Mouse (Mus musculus) hindbrain, embryonic 14.5 days (tissue): ENCODE data around the gene Ints5. TPM values are rescaled to one million over a fixed set of nuclear protein-coding genes. Genes with fewer than 3 reads are reported as not detected.

Experiments
- ATAC-seq: fragments of 200-750 bp; cut with Nextera tagmentation; 2 replicates; pipeline ENCODE4 v1.8.0; 2017; ENCODE audit warnings: moderate number of reproducible peaks, mild to moderate bottlenecking, moderate TSS enrichment, moderate library complexity; ENCODE audit not compliant: low FRiP score
- DNase-seq: peaks from one replicate; pipeline ENCODE4 v3.0.0-alpha.2; 2015; ENCODE audit warnings: low spot score
- H3K27ac ChIP-seq: fragments of 300-500 bp; sonication (generic); 2 replicates; pipeline ENCODE4 v1.5.1; 2014; ENCODE audit warnings: mild to moderate bottlenecking, moderate library complexity
- H3K27me3 ChIP-seq: fragments of 300-500 bp; sonication (generic); 2 replicates; pipeline ENCODE4 v1.6.1; 2014; ENCODE audit warnings: mild to moderate bottlenecking, low read length, mixed read lengths; ENCODE audit not compliant: control insufficient read depth, insufficient read depth
- H3K36me3 ChIP-seq: fragments of 300-500 bp; sonication (generic); replicated peaks from 2 replicates; pipeline ENCODE4 v1.6.1; 2014; ENCODE audit not compliant: control insufficient read depth, insufficient read depth
- H3K4me1 ChIP-seq: fragments of 300-500 bp; sonication (generic); replicated peaks from 2 replicates; pipeline ENCODE4 v1.6.1; 2014; ENCODE audit warnings: antibody characterized with exemption, low read length, mixed read lengths; ENCODE audit not compliant: control insufficient read depth, insufficient read depth
- H3K4me2 ChIP-seq: fragments of 300-500 bp; sonication (generic); replicated peaks from 2 replicates; pipeline ENCODE4 v1.6.1; 2014; ENCODE audit warnings: mild to moderate bottlenecking, moderate library complexity
- H3K4me3 ChIP-seq: fragments of 300-500 bp; sonication (generic); replicated peaks from 2 replicates; pipeline ENCODE4 v1.5.1; 2014; ENCODE audit warnings: mild to moderate bottlenecking, low read length
- H3K9ac ChIP-seq: fragments of 300-500 bp; sonication (generic); 2 replicates; pipeline ENCODE4 v1.6.1; 2014
- H3K9me3 ChIP-seq: fragments of 300-500 bp; sonication (generic); 2 replicates; pipeline ENCODE4 v1.6.1; 2016; ENCODE audit warnings: low read length; ENCODE audit not compliant: control insufficient read depth
- WGBS: fragments of 180-500 bp; shearing (Covaris S2); extraction: QIAGEN DNeasy Blood & Tissue Kit; methylation state at CpG from one replicate; pipeline ENCODE4 v1.1.7; 2014; 5-methylcytosine and 5-hydroxymethylcytosine counted together
- polyA plus RNA-seq: library from polyadenylated mRNA; unstranded; fragments of >200 nt; fragmentation: Nextera tagmentation; extraction: Ambion mirVana; gene quantifications from 2 replicates; pipeline ENCODE4 v1.2.1, GENCODE M21; 2014

The Ints5 gene
- polyA plus RNA-seq, 1 experiment from 2014 or later, result 26.4 TPM

DNA sequence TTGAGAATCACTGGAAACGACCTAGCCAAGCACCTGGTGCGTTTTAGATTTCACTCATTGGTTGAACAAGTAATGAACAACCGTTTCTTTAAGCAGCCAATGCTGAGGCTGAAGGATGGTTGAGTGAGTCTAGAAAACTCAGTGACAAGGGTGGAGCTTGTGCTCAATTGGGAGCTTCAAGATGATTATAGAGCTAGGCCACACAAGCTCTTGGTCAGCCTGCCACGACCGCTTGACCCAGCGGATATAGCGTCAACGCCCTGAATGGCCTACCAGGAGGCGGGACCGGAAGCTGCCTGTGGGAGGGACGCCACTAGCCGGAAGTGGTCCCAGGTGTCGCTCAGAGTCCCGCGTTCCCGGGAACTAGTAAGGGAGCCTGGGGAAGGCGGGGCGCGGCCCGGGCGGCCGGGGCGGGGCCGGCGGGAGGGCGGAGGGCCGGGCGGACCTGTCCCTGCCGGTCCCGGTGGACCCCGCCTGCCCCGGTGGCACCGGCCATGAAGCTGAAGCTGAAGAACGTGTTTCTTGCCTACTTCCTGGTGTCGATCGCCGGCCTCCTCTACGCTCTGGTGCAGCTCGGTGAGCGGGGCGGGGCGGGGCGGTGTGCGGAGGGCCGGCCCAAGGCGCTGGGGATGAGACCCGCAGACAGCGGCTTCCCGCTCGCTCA, 27.4 kb downstream of the Ints5 start, which contains the start of gene B3gat3:
Gene B3gat3 (plus strand): TSS at position 302 of the 664 bp plus-strand sequence.
- peaks cover 17% of the 10 kb centered on the region for H3K4me1 ChIP-seq
- H3K36me3 ChIP-seq, result peaks cover 34% of the 10 kb centered on the region
- peak within 1 kb of the TSS; percentile 84 for H3K27ac ChIP-seq
- H3K4me3 ChIP-seq, result peak within 1 kb of the TSS; percentile 93
- no peaks in the 10 kb centered on the region for H3K27me3 ChIP-seq
- H3K4me2 ChIP-seq, result peak within 1 kb of the TSS; percentile 69
- DNase-seq, result peak; percentile 89
- H3K9me3 ChIP-seq, result no peaks in the 10 kb centered on the region
- peak within 1 kb of the TSS; percentile 89 for H3K9ac ChIP-seq
- peak; percentile 98 for ATAC-seq
- WGBS, result 3% methylated on average over 40 of the region's 50 CpGs

DNA sequence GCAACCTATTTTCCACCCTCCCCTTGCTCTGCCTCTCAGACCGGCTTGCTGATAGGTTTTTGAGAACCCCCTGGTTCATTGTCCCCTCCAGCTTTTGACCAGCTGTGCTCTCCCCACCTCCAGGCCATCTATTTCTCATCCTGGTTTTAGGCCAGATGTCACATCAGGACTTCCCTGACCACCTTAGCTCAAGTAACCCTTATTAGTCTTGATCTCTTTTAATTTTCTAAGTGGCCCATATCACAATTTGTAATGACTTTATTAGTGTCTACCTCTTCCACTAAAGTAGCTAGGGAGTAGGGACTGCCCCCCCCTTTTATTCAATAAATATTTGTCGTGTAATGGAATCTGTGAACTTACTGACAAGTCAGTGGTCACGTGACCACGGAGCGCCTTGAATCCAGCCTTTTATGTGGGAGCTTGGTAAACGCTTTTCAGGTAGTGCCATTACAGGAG, 28.1 kb downstream of the Ints5 start:
- DNase-seq, result peak; percentile 55
- no peak; the same call in 1 of the 2 replicates for ATAC-seq
- peak overlapping the region; percentile 93 for H3K4me3 ChIP-seq
- peaks cover 17% of the 10 kb centered on the region for H3K4me1 ChIP-seq
- H3K4me2 ChIP-seq, result peak overlapping the region; percentile 69
- H3K27me3 ChIP-seq, result no peaks in the 10 kb centered on the region
- H3K9ac ChIP-seq, result peak overlapping the region; percentile 89
- WGBS, result 2% methylated on average over 6 of the region's 6 CpGs
- H3K36me3 ChIP-seq, result peaks cover 34% of the 10 kb centered on the region
- H3K27ac ChIP-seq, result peak overlapping the region; percentile 84
- no peaks in the 10 kb centered on the region for H3K9me3 ChIP-seq

DNA sequence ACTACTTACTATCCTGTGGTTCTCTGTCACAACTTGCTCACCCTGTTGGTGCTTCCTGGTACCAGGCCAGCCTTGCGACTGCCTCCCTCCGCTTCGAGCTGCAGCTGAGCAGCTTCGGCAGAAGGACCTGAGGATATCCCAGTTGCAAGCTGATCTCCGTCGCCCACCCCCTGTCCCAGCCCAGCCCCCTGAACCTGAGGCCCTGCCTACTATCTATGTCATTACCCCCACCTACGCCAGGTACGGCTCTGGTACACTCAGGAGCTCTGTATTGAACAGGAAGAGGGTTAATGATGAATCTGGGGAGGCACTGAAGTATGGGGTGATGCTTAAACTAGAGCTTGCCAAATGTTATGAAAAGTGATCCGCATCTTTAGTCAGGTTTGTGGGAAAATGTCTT, 28.9 kb downstream of the Ints5 start:
- Histone ChIP-seq H3K27me3 (no peaks in the 10 kb centered on the region), H3K36me3 (peaks cover 34% of the 10 kb centered on the region), H3K4me3 (peak overlapping the region; percentile 93), H3K27ac (no peak overlapping the region), H3K9ac (peak overlapping the region; percentile 89), H3K4me2 (peak overlapping the region; percentile 69), H3K9me3 (no peaks in the 10 kb centered on the region), H3K4me1 (peaks cover 17% of the 10 kb centered on the region)
- ATAC-seq (no peak), DNase-seq (no peak)
- 81% methylated on average over 9 of the region's 9 CpGs for WGBS

DNA sequence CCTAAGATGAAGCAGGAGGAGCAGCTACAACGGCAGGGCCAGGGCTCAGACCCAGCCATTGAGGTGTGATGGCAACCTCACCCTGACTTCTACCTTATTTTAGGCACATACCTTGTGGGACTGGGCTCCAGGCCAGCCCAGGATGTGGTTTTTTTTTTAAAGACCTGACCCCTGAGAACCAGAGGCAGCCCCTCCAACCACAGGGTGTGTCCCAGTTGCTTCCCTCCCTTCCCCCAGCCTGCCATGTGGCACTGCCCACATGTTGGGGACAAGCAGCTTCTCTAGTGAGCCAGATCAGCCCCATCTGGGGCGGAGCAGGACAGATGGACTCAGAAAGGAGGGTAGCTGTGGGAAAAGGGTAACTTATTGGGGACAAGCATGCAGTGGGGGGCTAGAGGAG, 34.0 kb downstream of the Ints5 start:
- peaks cover 13% of the 10 kb centered on the region for H3K4me1 ChIP-seq
- 100% methylated on average over 2 of the region's 2 CpGs for WGBS
- no peak overlapping the region for H3K9ac ChIP-seq
- H3K4me3 ChIP-seq, result no peak overlapping the region
- ATAC-seq (no peak), DNase-seq (no peak)
- H3K4me2 ChIP-seq, result no peak overlapping the region
- no peaks in the 10 kb centered on the region for H3K9me3 ChIP-seq
- H3K27me3 ChIP-seq, result no peaks in the 10 kb centered on the region
- H3K27ac ChIP-seq, result no peak overlapping the region
- peaks cover 36% of the 10 kb centered on the region for H3K36me3 ChIP-seq

DNA sequence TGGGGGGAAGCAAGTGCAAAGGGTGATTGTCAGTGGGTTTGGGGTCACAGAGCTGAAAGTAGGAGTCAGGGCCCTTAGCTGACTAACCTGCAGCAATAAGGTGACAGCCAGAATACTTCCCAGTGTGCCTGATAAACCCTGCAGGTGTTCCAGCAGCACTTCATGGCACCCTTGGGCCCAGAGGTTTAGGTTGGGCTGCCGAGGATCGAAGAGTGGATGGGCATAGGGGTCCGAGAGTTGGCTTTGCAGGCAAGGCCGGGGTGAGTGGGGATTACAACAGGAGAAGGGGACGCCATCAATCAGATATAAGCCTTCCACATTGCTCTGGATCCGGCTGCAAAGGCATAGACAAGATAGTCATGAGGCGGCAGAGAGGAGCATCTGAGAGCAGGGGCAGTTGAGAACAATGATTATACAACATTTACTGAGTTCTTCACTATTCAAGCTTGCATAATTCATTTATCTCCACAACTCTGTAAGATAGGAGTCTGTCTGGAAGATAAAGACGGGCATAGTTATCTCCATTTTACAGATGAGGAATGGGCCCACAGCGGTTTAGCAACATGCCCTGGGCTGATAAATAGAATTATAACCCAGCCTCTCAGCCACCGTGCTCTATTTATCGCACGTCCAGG, 35.2 kb downstream of the Ints5 start:
- H3K4me2 ChIP-seq, result no peak overlapping the region
- H3K9ac ChIP-seq, result no peak overlapping the region
- no peak for ATAC-seq
- no peak for DNase-seq
- H3K36me3 ChIP-seq, result peaks cover 34% of the 10 kb centered on the region
- no peaks in the 10 kb centered on the region for H3K9me3 ChIP-seq
- 90% methylated on average over 12 of the region's 12 CpGs for WGBS
- peaks cover 11% of the 10 kb centered on the region; the same call in 1 of the 2 replicates for H3K4me1 ChIP-seq
- no peaks in the 10 kb centered on the region for H3K27me3 ChIP-seq
- H3K27ac ChIP-seq, result no peak overlapping the region
- no peak overlapping the region for H3K4me3 ChIP-seq

DNA sequence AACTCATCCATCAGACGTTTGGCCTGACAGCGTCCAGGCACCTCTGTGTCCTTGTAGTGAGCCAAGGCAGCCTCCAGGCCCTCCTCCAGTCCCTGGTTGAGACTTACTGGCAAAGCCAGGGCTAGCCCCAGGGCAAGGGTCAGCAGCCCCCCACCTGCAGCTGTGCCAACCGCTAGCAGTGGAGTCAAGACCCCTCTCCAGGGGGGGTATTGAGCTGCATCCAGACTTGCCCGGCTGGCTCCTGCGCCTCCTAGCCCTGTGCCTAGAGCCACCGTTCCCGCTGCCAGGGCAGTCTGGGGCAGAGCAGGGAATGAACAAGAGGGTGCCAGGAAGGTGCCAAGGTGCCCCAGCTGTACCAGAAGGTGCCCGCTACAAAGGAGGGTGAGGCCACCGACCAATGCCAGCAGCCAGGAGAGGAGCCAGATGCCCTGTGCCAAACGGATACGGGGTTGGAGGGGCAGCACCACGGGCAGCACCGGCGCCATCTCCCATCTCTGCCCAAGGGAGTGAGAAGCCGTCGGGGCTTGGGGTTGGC, 36.0 kb downstream of the Ints5 start:
- peaks cover 29% of the 10 kb centered on the region for H3K36me3 ChIP-seq
- H3K9me3 ChIP-seq, result no peaks in the 10 kb centered on the region
- H3K27me3 ChIP-seq, result no peaks in the 10 kb centered on the region
- H3K4me2 ChIP-seq, result peak overlapping the region; percentile 73
- peak overlapping the region; percentile 69 for H3K9ac ChIP-seq
- peak overlapping the region; percentile 50 for H3K4me3 ChIP-seq
- no peak for DNase-seq
- H3K4me1 ChIP-seq, result peaks cover 11% of the 10 kb centered on the region; the same call in 1 of the 2 replicates
- no peak overlapping the region for H3K27ac ChIP-seq
- 22% methylated on average over 16 of the region's 16 CpGs for WGBS
- ATAC-seq, result peak; percentile 56; the same call in 1 of the 2 replicates

DNA sequence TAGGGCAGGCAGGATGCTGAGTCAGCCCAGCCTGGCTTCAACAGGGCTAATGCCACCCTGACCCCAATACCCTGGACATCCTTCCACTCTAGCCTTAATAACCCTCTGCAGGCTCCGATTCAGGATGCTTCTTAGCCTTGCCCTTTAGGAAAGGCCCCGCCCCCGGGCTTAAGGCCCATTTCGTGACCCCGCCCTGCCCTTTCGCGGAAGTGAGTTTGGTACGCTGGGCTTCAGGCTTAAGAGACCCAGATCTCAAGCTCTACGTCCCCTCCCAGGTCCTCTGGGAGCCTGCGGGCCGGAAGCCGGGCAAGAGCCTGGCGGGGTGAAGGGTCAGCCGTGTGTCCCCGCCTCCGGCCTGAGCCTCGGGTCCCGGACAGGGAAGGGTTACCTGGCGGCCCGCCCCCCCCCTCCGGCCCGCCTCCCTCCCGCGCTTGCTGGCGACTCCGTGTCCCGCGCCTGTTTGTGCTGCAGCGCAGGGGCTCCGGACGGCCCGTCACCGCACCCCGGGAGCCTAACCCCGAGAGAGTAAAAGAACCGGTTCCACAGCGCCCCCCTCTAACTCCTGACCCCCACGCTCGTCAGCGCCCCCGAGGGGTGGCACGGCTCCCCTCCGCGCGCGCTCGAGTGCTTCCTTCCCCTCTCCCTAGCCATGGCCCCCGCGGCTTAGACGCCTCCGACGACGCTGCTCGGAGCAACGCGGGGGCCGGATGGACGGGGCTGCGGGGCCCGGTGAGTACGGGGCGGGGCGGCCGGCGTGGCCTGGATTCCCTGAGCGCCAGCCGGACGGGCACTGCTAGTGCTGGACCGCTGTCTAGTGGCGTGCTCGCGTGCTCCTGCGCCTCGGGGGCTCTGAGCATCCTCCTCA, 36.7 kb downstream of the Ints5 start, which contains the start of the genes Rom1 and Eml3:
Gene Rom1 (minus strand): TSS at position 133 of the 865 bp plus-strand sequence.
Gene Eml3 (plus strand): TSS at position 329 of the 865 bp plus-strand sequence.
- Histone ChIP-seq H3K27ac (0 out of 2 replicates have a peak within 1 kb of the TSS, but pooled peaks have one; percentile 5), H3K4me1 (0 out of 2 replicates have a peak, but pooled peaks cover 11% of the 10 kb centered on the region), H3K36me3 (peaks cover 25% of the 10 kb centered on the region), H3K9ac (peak within 1 kb of the TSS; percentile 69), H3K27me3 (no peaks in the 10 kb centered on the region), H3K9me3 (no peaks in the 10 kb centered on the region), H3K4me2 (peak within 1 kb of the TSS; percentile 73), H3K4me3 (peak within 1 kb of the TSS; percentile 50)
- WGBS, result 1% methylated on average over 63 of the region's 74 CpGs
- ATAC-seq, result peak; percentile 64
- DNase-seq, result peak; percentile 35

DNA sequence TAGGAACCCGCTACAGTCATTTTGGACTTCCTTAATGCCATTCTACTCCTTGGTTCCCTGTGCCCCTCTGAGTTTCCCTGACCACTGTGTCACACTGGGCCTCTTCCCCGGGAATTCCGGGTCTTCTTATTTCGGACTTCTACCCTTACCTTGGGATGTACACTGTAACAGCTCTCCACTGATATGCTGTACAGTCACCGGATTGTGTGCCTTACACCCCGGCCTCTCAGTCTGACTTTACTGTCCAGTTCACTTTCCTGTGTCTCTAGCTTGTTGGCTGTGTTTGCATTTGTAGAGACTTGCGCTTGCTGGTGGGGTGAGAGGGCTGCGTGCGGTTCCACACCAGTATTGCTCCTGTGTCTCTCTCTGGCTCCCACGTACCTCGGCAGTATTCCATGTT, 37.3 kb downstream of the Ints5 start:
- H3K27me3 ChIP-seq, result no peaks in the 10 kb centered on the region
- H3K36me3 ChIP-seq, result peaks cover 25% of the 10 kb centered on the region
- peak overlapping the region; percentile 73 for H3K4me2 ChIP-seq
- WGBS, result 17% methylated on average over 11 of the region's 11 CpGs
- H3K9me3 ChIP-seq, result no peaks in the 10 kb centered on the region
- peak overlapping the region; percentile 50 for H3K4me3 ChIP-seq
- H3K4me1 ChIP-seq, result 0 out of 2 replicates have a peak, but pooled peaks cover 11% of the 10 kb centered on the region
- ATAC-seq (no peak), DNase-seq (no peak)
- H3K27ac ChIP-seq, result no peak overlapping the region
- peak overlapping the region; percentile 69 for H3K9ac ChIP-seq
